Mouse (Mus musculus) heart, postnatal 36 days (tissue): Measurements from ENCODE around the gene Nme8. TPM values are rescaled to one million over a fixed set of nuclear protein-coding genes. Genes with fewer than 3 reads are reported as not detected.

Experiments
- DNase-seq, 2 experiments: peaks; one replicate each; pipeline ENCODE4 v3.0.0; 2021 to 2022
- intact Hi-C: fragments of 180-260 bp; cut with DNase I; formaldehyde crosslinking; loops from one replicate; pipeline ENCODE4 v1.15.1; 2025
- total RNA-seq, 2 experiments: library from RNA; stranded (reverse); gene quantifications; 2 replicates each; pipeline ENCODE4 v1.2.3; 2021

The Nme8 gene
- total RNA-seq, 2 experiments from 2014 or later: 0.25 TPM; not detected in 1

DNA sequence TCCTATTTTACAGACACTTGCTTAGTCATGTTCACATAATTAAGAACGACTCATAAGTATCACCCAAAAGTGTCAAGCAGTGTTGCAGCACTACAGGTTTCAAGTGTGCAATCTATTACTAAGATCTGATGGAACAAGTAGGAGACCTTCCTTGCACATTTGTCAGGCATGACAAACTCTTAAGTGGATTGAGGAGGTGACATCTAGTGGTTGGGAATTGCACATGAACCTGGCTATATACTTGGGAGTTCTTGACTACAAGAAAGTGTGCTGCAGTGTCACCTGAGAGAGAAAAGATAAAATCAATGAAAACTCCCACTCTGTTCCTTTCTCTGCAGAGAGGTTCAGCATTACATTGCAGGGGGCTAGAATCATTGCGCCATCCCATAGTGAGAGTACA is 53.4 kb downstream of the Nme8 start:
- no peak for DNase-seq
- intact Hi-C loops: loop anchor here (5.0 kb wide), 2 partner anchors 207 to 277 kb away; no protein-coding TSS in a partner anchor

DNA sequence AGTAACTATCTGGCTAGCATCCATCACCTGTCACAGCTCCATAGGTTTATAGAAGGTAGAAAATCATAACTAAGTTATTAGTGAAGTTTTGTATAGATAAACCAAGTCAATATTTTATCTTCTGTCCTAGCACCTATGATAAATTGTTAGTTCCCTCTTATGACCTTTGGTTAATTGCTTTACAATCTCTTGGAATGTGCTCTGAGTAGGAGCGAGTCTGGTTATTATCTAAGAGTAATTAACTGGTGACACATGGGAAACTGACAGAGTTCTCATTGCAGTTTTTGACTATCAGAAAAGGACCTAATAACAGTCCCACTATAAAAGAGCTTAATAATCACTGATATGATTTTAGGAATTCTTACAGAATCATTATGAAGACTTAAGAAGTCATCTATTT is 54.1 kb downstream of the Nme8 start:
- intact Hi-C loops: loop anchor here (5.0 kb wide), 2 partner anchors 206 to 276 kb away; no protein-coding TSS in a partner anchor

DNA sequence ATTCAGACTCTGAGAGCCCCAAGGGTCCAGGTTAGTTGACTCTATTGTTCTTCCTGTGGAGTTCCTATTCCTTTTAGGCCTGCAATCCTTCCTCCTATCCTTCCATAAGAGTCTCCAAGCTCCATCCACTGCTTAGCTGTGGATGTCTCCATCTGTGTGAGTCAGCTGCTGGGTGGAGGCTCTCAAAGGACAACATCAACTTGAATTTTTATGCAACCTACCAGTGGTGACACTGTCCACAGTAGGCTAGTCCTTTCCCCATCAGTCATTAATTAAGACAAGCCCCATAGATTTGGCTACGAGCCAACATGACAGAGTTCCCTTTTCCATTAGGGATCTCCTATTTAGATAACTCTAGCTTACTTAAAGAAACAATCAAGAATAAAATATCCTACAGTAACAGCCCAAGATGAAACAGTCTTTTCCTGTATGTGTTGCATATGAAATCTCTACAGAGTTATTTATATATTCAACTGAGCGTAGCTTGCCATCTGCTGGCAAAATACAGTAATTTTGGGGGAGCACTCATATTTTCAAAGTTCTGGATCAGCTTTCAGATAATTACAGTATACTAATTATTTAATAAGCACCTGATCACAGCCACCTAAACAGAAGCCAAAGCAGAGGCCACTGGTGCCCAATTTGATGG is 57.3 kb downstream of the Nme8 start:
- intact Hi-C loops: loop anchor here (5.0 kb wide), 2 partner anchors 203 to 273 kb away; no protein-coding TSS in a partner anchor
- no peak for DNase-seq

More for the DNA sequence above, 54.1 kb downstream of the Nme8 start:
- no peak for DNase-seq

DNA sequence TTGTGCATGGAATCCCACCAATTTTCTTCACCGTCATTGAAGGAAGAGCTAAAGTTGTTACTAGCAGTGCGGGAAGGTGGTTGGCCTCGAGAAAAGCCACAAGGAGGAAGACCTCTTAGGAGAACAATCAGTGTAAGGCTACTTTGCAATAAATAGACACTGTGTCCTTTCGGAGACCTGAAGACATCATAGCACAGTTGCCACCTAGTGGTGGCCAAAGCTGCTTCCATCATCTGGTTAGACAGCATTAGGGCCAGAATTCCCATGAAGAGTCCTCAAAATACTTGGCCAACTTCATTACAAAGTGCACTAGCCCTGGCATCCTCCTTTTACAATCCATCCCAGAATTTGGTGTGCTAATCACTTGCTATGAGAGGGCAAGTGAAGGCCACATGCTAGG is 61.5 kb downstream of the Nme8 start:
- intact Hi-C loops: no loop called here
- no peak for DNase-seq

DNA sequence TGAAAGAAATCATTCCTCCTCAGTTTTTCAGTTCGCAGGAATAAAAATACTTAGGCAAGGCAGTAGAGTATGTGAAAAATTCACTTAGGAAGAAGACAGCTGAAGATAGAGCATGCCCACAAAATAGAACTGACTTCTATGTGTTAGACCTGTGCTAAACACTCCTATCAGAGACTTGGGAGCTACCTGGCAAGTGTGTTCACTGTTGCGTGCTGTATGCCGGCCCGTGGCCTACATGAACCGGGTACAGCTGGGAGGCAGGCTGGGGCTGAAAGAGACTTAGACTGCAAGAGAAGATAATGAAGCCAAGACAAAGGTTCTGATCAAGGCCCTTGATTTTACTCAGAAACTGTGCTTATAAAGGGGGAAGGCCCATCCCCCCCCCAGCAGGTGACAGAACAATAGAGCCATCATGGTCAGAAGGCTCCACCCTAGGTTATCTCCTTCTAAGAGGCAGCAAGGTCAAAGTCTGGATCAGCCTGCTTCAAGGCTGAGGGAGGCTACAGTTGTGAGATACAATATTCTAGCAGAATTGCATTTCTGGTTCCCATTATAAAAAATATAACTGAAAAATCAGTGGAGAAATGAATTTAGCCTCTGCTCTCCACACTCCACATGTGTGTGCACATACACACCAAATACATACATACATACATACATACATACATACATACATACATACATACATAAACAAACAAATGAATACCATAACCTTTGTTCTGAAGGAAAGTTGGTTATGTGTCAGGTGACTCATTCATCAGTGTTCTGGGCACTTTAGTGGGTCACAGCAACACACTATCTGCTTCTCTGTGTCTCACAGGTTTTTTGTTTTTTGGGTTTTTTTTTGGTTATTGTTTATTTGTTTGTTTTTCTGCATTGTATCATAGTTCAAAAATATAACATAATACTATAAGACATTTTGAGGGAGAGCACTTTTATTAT is 66.6 kb downstream of the Nme8 start:
- DNase-seq: no peak
- intact Hi-C loops: no loop called here

DNA sequence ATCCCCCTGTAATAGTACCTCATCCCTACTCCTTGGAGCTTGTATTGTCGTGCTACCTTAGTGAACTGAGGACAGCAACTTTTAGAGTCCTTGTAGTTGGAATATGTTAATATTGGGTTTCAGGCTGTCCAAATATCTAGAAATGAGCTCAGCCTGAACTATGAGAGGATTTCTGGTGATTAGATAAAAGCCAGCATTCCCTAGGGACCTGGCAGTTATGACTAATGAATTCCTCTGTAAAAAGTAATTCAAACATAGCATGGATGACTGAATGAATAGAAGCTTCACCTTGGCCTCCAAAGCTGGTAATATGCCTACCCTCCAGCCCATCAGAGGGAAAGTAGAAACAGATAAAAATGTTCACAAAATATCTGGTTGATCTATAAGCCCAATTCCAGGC is 71.1 kb downstream of the Nme8 start:
- intact Hi-C loops: no loop called here
- DNase-seq: no peak

DNA sequence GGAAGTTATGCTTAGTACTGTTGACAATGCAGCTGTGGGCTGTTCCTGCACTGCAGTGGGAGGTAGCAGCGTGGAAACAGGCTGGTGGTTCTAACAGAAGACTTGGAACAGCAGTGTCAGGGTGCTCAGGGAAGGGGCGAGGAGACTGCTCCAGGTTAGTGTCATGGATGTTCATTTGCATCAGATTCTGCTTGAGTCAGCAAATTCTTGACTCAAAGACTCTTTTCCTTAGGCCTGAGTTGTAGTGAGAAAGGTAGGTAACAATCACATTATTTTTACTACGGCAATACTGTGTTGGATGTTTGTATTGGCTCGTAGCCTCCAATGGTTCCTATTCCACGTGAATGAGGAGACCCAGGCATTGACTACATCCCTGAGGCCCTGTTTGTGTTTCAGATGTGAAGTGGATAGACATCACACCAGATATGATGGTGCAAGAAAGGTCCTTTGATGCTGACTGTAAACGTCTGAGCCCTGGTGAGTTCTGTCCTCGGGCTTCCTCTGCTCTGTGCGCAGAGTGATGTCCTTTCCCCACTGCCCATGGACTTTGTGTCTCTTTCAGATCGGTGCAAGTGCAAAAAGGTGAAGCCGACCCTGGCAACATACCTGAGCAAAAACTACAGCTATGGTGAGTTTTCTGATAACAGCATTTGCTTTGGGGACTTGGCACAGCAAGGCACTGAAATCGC is 72.8 kb downstream of the Nme8 start:
- DNase-seq: no peak
- intact Hi-C loops: no loop called here

DNA sequence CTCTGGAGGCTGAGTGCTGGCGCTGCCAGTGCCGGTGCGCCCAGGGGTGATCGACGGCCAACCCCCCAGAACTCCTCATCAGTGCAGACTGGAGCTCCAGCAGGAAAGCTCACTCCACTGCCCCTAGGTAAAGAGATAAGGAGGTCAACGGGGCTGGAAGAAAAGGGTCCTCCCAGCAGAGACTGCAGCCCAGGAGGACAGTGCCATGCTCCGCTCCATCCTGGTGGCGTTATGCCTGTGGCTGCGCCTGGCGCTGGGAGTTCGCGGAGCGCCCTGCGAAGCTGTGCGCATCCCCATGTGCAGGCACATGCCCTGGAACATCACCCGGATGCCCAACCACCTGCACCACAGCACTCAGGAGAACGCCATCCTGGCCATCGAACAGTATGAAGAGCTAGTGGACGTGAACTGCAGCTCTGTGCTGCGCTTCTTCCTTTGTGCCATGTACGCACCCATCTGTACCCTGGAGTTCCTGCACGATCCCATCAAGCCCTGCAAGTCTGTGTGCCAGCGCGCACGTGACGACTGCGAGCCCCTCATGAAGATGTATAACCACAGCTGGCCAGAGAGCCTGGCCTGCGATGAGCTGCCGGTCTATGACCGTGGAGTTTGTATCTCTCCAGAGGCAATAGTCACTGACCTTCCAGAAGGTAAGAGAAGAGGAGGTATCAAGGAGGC is 74.2 kb downstream of the Nme8 start:
- DNase-seq: peak in 1 of 2 experiments; percentile 5
- intact Hi-C loops: no loop called here

DNA sequence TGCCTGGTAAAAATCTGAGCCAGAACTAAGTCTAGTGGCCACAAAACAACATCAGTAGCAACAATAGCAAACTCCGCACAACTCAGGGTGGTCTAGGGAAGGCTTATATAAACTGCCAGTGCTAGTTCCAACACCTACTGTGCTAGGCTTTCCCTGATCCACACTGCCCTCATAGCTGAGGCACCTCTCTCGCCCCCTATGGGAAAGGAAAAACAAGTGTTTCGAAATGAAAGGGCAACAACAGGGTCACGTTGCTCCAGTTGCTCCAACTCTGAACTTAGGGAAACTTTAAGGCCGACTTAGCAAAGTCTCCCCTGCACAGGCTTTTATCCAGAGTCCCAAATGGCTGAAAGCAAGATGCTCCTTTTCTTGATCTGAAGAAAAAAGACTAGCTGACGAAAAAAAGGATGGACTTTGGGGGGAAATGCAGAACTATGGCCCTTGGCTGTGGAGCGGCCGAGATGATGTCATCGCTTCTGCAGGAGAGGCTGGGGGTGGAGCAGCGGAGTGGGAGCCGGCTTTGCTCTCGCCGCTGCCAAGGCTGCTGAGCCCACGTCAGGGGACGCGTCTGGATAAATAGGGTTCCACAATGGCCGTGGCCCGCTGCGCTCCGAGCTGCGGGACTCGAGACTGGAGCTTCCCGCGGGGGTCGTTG is 74.9 kb downstream of the Nme8 start, which contains the start of gene Sfrp4:
Gene Sfrp4 (plus strand): TSS at position 532 of the 655 bp plus-strand sequence.
- intact Hi-C loops: no loop called here
- peak; percentile 38 for DNase-seq

DNA sequence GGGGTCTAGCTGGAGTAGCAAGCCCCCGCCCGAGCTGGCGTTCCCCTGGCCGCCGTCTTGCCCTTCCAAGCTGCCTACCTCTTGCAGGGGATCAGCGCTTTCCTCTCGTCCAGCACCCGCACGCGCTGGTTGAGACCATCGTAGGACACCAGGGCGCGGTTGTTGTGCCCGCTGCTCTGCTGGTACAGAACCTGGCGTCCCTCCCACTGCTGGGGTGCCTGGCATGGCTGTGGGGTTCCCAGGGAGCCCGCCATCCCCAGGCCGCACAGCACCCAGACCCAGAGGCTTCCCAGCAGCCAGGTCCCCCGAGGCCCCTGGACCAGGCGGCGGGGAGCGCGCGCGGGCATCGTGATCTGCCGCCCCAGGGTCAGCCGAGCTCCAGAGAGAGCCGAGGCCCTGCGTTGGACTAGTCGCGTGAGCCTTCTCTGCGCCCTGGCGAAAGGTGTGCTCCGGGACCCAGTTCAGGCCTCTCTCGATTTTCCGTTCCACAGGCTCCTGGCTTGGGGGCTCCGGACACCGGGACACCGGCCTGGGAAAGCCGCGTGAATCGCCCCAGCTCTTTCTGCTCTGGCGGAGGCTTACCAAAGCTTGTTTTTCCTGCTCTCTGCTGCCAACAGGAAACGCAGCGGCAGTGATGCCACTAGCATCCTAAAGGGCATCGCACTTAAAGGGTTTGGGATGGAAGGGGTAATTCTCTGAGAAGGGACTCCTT is 78.2 kb downstream of the Nme8 start, which contains the start of gene Epdr1:
Gene Epdr1 (minus strand): TSS at position 712 of the 712 bp plus-strand sequence.
- peak; percentile 32 to 53 for DNase-seq
- intact Hi-C loops: no loop called here

DNA sequence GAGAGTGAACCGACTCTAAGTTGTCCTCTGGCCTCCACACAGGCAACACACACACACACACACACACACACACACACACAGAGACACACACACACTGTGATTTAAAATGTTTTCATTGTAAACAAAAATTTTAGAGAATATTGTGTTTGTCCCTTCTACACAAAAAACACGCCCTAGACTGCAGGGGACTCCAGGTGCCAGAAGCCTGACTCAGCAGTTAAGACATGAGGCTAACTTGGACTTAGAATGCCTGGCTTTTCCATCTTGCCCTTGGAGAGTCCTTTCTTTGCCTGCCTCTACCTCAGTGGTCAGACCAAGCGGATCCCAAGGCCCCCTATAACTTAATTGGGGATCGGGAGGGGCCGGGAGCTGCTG is 78.8 kb downstream of the Nme8 start:
- intact Hi-C loops: no loop called here
- DNase-seq: no peak

DNA sequence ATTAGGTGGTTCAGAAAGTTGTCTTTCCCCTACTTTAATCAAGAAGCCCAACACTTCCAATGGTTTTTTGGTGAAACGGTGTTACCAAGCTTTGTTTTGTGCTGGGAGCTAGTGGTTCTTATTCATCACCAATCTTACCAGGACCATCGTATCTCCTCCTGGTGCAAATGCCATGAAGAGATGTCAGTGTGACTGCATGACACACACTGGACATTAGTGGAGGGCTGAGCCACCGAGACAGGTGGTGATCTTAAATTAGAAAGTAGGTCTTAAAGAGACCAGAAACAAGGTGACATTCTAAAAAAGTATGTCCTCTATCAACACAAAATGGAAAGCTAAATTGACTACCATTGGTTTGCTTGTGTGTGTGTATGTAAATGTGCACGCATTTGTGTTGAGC is 79.5 kb downstream of the Nme8 start:
- no peak for DNase-seq
- intact Hi-C loops: no loop called here

DNA sequence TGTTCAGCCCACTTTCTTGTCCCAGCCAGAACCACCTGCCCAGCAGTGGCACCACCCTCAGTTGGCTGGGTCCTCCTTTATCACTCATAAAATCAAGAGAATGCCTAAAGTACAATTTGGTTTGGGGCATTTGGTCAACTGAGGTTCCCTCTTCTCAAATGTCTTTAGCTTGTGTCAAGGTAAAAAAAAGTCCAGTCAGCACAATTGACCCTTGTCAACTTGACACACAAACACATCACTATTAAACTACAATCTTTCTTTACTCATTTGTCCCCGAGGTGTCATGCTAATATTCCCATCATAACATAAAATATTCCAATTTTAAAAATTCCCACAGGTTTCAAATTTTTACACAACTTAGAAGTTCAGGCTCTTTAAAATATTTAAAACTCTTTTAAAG is 83.3 kb downstream of the Nme8 start:
- intact Hi-C loops: no loop called here
- no peak for DNase-seq

DNA sequence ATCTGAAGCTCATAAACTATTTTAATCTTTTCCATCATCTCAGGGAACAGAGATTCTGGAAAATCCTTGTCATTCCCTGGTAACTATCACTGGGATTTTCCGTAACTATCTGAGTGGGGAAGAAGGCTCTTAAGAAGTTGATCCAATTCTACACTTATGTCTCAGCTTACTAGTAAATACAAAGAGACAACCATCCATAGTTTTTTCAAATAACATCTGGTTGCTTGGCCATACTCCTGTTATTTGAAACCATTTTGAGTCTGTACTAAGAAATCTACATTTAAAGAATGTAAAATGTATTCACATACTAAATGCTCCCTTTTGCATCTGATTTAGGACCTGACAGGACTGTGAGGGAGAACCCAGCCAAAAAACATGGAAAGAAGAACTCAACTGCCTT is 84.2 kb downstream of the Nme8 start:
- intact Hi-C loops: no loop called here
- DNase-seq: no peak

DNA sequence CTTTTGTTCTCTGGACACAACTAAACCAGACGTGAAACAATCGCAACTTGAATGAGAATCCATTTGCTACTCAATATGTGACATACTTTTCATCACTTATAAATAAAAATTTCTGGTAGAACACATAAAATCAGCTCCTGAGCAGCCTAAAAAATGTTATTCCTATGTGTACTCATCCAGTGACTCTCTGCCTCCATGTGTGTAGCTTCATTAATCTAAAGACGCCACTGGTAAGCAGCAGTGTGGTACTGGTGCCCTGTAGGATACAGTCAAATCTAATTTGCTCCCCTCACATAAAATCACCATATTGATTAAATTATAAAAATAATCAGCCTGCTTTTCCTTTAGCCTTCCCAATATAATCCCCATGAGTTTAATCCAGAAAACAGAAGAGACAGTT is 84.6 kb downstream of the Nme8 start:
- intact Hi-C loops: no loop called here
- DNase-seq: no peak

DNA sequence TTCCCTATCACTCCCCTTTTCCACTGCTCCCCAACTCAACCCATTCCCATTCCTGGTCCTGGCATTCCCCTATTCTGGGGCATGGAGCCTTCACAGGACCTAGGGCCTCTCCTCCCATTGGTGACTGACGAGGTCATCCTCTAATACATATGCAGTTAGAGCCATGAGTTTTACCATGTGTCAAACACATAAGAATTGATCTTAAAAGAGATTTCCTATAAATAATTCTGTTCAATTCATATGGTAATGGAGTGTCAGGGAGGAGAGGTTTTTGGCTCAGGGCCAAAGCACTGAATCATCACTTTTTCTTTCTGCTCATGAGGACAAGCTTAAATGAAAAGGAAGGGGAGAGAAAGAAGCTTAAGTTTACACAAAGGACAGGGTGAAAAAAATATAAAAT is 85.2 kb downstream of the Nme8 start:
- DNase-seq: no peak
- intact Hi-C loops: no loop called here

DNA sequence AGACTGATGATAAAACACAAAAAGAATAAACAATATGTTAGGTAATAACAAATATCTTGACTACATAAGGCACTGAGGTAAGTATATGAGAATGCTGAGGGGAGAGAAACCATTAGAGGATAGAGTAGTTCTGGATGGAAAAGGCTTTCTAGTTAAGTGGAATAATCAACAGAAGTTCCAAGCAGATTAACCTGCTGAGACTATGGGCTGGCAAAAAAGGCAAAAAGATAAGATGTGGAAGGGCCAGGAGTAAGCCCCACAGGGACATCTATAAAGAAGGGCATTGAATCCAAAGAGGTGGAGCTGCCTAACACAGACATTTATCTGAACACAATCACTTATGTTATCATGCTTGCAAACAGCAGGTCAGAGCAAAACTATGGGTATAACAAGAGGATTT is 89.5 kb downstream of the Nme8 start:
- intact Hi-C loops: no loop called here

DNA sequence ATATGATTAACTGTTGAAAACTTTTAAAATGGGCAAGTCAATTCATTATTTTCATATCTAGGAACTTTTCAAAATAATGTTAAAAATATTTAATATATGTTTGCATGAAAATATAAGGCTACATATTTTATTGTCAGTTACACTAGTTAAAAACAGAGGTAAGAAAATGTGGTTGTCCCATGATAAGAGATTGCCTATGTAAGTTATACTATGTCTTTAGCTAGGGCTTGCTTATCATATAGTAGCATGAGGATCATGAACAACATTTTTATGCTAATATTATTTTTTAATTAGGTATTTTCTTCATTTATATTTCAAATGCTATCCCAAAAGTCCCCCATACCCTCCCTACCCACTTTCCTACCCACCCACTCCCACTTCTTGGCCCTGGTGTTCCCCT is 92.7 kb downstream of the Nme8 start:
- intact Hi-C loops: no loop called here
- no peak for DNase-seq

More for the DNA sequence above, 89.5 kb downstream of the Nme8 start:
- DNase-seq: no peak

DNA sequence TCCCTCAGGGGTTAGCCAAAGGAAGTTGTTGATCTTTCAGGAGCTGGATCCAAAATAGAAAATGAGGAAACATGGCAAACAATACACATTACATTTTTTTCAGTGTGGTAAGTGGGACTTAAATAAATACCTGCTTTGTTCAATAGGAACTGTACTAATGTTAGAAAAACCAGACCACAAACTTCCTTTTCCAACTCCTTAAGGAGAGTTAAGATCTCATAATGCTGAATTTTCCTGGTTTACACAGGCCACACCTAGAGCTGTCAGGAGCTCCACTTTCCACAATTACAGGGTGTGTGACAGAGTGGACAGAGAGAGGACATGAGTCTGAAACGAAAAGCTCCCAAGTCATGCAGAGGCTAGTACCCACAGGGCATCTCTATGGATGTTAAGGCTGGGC is 93.9 kb downstream of the Nme8 start:
- DNase-seq: no peak

More for the DNA sequence above, 93.9 kb downstream of the Nme8 start:
- intact Hi-C loops: no loop called here
